Mouse (Mus musculus) cerebellum, adult 2 months (tissue): ENCODE data around the gene Paip2b.
"Not testable (repeated sequence)": the region's sequence is repeated elsewhere in the genome, so short reads cannot be mapped to it uniquely, and the experiment has no call there.

ENCODE experiments used
- CTCF ChIP-seq: fragments of 200-500 bp; IDR thresholded peaks from 2 replicates; pipeline ENCODE4 v1.5.1; 2011; ENCODE audit warnings: low read depth, mild to moderate bottlenecking, control low read depth, low read length, moderate library complexity, borderline replicate concordance; ENCODE audit not compliant: insufficient read depth
- POLR2A ChIP-seq: fragments of 200-500 bp; IDR thresholded peaks from 2 replicates; pipeline ENCODE4 v1.6.1; 2011; ENCODE audit warnings: low read length, control low read depth, borderline replicate concordance; ENCODE audit not compliant: insufficient read depth

- not testable (repeated sequence) for TF ChIP-seq POLR2A, CTCF
These were observed 852 bp upstream of the Paip2b start for GRCm38 (mm10) chr6:83832393-83832792.
